Mouse (Mus musculus): ENCODE measurements around the gene Cog7. TPM values are rescaled to one million over a fixed set of nuclear protein-coding genes. Genes with fewer than 3 reads are reported as not detected.
A peak's percentile ranks its signal among the peaks of the same experiment; 100 is the strongest.

Cog7 gene
- 26.1 and 30.7 TPM in 2 replicates for polyA plus RNA-seq (2015; fragmentation: Nextera tagmentation; extraction: Ambion mirVana)

GRCm38 (mm10) chr7:121981307-121981871 lies at the start of gene Cog7:
Cog7 (minus strand) TSS chr7:121981711.
- no peaks in the 10 kb centered on the region for H3K9me3 ChIP-seq (ENCODE audit: control insufficient read depth, low read length)
- no peaks in the 10 kb centered on the region for H3K36me3 ChIP-seq (ENCODE audit: control insufficient read depth, insufficient read depth, low read length)
- no peaks in the 10 kb centered on the region for H3K27me3 ChIP-seq (ENCODE audit: control insufficient read depth, insufficient read depth, low read depth, low read length)
- peaks cover 6% of the 10 kb centered on the region; the same call in 1 of the 2 replicates for H3K4me1 ChIP-seq (replicated peaks; ENCODE audit: control insufficient read depth, insufficient read depth, low read length)
- peak; percentile 91 for ATAC-seq (ENCODE audit: low read depth)
- peak within 1 kb of the TSS; percentile 74 for H3K9ac ChIP-seq (ENCODE audit: low read length)
- no peak within 1 kb of the TSS for H3K27ac ChIP-seq (ENCODE audit: low read length)
- peak within 1 kb of the TSS; percentile 64 for H3K4me3 ChIP-seq (ENCODE audit: low read length)
- WGBS = under 1% methylated on average over 55 of the region's 55 CpGs
- H3K4me2 ChIP-seq (ENCODE audit: low read depth, low read length) = peak within 1 kb of the TSS; percentile 72

GRCm38 (mm10) chr7:122022131-122022530 lies 40.6 kb upstream of the Cog7 start:
- Histone ChIP-seq H3K9ac (ENCODE audit: low read length) (no peak overlapping the region), H3K4me1 (replicated peaks; ENCODE audit: control insufficient read depth, insufficient read depth, low read length) (peaks cover 16% of the 10 kb centered on the region), H3K4me2 (ENCODE audit: low read depth, low read length) (no peak overlapping the region), H3K27ac (ENCODE audit: low read length) (no peak overlapping the region), H3K9me3 (ENCODE audit: control insufficient read depth, low read length) (no peaks in the 10 kb centered on the region), H3K27me3 (ENCODE audit: control insufficient read depth, insufficient read depth, low read depth, low read length) (no peaks in the 10 kb centered on the region), H3K36me3 (ENCODE audit: control insufficient read depth, insufficient read depth, low read length) (no peaks in the 10 kb centered on the region), H3K4me3 (ENCODE audit: low read length) (no peak overlapping the region)
- no peak for ATAC-seq (ENCODE audit: low read depth)
- 88% methylated on average over 2 of the region's 2 CpGs for WGBS

- Histone ChIP-seq H3K9ac (ENCODE audit: low read length) (peak within 1 kb of the TSS; percentile 70), H3K27ac (ENCODE audit: low read length) (peak within 1 kb of the TSS; percentile 68), H3K36me3 (ENCODE audit: control insufficient read depth, insufficient read depth, low read length) (no peaks in the 10 kb centered on the region), H3K27me3 (ENCODE audit: control insufficient read depth, insufficient read depth, low read depth, low read length) (no peaks in the 10 kb centered on the region), H3K4me1 (replicated peaks; ENCODE audit: control insufficient read depth, insufficient read depth, low read length) (peaks cover 18% of the 10 kb centered on the region), H3K9me3 (ENCODE audit: control insufficient read depth, low read length) (no peaks in the 10 kb centered on the region), H3K4me2 (ENCODE audit: low read depth, low read length) (peak within 1 kb of the TSS; percentile 76), H3K4me3 (ENCODE audit: low read length) (peak within 1 kb of the TSS; percentile 63)
- ATAC-seq (ENCODE audit: low read depth) = peak; percentile 92
- under 1% methylated on average over 47 of the region's 50 CpGs for WGBS
Measured at GRCm38 (mm10) chr7:122020667-122021354, 39.3 kb upstream of the Cog7 start, which contains the start of gene Gga2. Gga2 (minus strand) TSS chr7:122021222.

- H3K36me3 ChIP-seq (ENCODE audit: control insufficient read depth, insufficient read depth, low read length) = no peaks in the 10 kb centered on the region
- 2% methylated on average over 6 of the region's 6 CpGs for WGBS
- no peaks in the 10 kb centered on the region for H3K27me3 ChIP-seq (ENCODE audit: control insufficient read depth, insufficient read depth, low read depth, low read length)
- peak overlapping the region; percentile 70 for H3K9ac ChIP-seq (ENCODE audit: low read length)
- H3K4me1 ChIP-seq (replicated peaks; ENCODE audit: control insufficient read depth, insufficient read depth, low read length) = peaks cover 20% of the 10 kb centered on the region
- H3K27ac ChIP-seq (ENCODE audit: low read length) = peak overlapping the region; percentile 68
- peak; percentile 18 for ATAC-seq (ENCODE audit: low read depth)
- peak overlapping the region; percentile 76 for H3K4me2 ChIP-seq (ENCODE audit: low read depth, low read length)
- no peaks in the 10 kb centered on the region for H3K9me3 ChIP-seq (ENCODE audit: control insufficient read depth, low read length)
- peak overlapping the region; percentile 63 for H3K4me3 ChIP-seq (ENCODE audit: low read length)
Measured at GRCm38 (mm10) chr7:122020273-122020666, 38.8 kb upstream of the Cog7 start.

- Histone ChIP-seq H3K4me3 (ENCODE audit: low read length) (no peak overlapping the region), H3K4me2 (ENCODE audit: low read depth, low read length) (peak overlapping the region; percentile 21), H3K4me1 (replicated peaks; ENCODE audit: control insufficient read depth, insufficient read depth, low read length) (peaks cover 21% of the 10 kb centered on the region), H3K27me3 (ENCODE audit: control insufficient read depth, insufficient read depth, low read depth, low read length) (no peaks in the 10 kb centered on the region), H3K27ac (ENCODE audit: low read length) (no peak overlapping the region), H3K9ac (ENCODE audit: low read length) (no peak overlapping the region), H3K36me3 (ENCODE audit: control insufficient read depth, insufficient read depth, low read length) (no peaks in the 10 kb centered on the region), H3K9me3 (ENCODE audit: control insufficient read depth, low read length) (no peaks in the 10 kb centered on the region)
- no peak for ATAC-seq (ENCODE audit: low read depth)
- 80% methylated on average over 7 of the region's 7 CpGs for WGBS
Measured at GRCm38 (mm10) chr7:122018978-122019377, 37.5 kb upstream of the Cog7 start.

- Histone ChIP-seq H3K4me1 (replicated peaks; ENCODE audit: control insufficient read depth, insufficient read depth, low read length) (peaks cover 21% of the 10 kb centered on the region), H3K36me3 (ENCODE audit: control insufficient read depth, insufficient read depth, low read length) (no peaks in the 10 kb centered on the region), H3K4me3 (ENCODE audit: low read length) (no peak overlapping the region), H3K27me3 (ENCODE audit: control insufficient read depth, insufficient read depth, low read depth, low read length) (no peaks in the 10 kb centered on the region), H3K9ac (ENCODE audit: low read length) (no peak overlapping the region), H3K9me3 (ENCODE audit: control insufficient read depth, low read length) (no peaks in the 10 kb centered on the region), H3K4me2 (ENCODE audit: low read depth, low read length) (no peak overlapping the region), H3K27ac (ENCODE audit: low read length) (peak overlapping the region; percentile 40)
- WGBS = 46% methylated on average over 3 of the region's 3 CpGs
- peak; percentile 31 for ATAC-seq (ENCODE audit: low read depth)
Measured at GRCm38 (mm10) chr7:122018247-122018646, 36.7 kb upstream of the Cog7 start.

GRCm38 (mm10) chr7:122015734-122016133 lies 34.2 kb upstream of the Cog7 start:
- peaks cover 2% of the 10 kb centered on the region; the same call in 1 of the 2 replicates for H3K36me3 ChIP-seq (ENCODE audit: control insufficient read depth, insufficient read depth, low read length)
- WGBS = 40% methylated on average over 10 of the region's 10 CpGs
- H3K4me2 ChIP-seq (ENCODE audit: low read depth, low read length) = no peak overlapping the region
- no peaks in the 10 kb centered on the region for H3K9me3 ChIP-seq (ENCODE audit: control insufficient read depth, low read length)
- no peak overlapping the region for H3K9ac ChIP-seq (ENCODE audit: low read length)
- no peaks in the 10 kb centered on the region for H3K27me3 ChIP-seq (ENCODE audit: control insufficient read depth, insufficient read depth, low read depth, low read length)
- peaks cover 21% of the 10 kb centered on the region for H3K4me1 ChIP-seq (replicated peaks; ENCODE audit: control insufficient read depth, insufficient read depth, low read length)
- no peak overlapping the region for H3K27ac ChIP-seq (ENCODE audit: low read length)
- H3K4me3 ChIP-seq (ENCODE audit: low read length) = no peak overlapping the region
- ATAC-seq (ENCODE audit: low read depth) = no peak

- no peak overlapping the region for H3K4me3 ChIP-seq (ENCODE audit: low read length)
- ATAC-seq (ENCODE audit: low read depth) = peak; percentile 36; the same call in 1 of the 2 replicates
Measured at GRCm38 (mm10) chr7:122015105-122015504, 33.6 kb upstream of the Cog7 start.

GRCm38 (mm10) chr7:122012949-122013348 lies 31.4 kb upstream of the Cog7 start:
- ATAC-seq (ENCODE audit: low read depth) = no peak
- H3K27me3 ChIP-seq (ENCODE audit: control insufficient read depth, insufficient read depth, low read depth, low read length) = no peaks in the 10 kb centered on the region
- H3K27ac ChIP-seq (ENCODE audit: low read length) = no peak overlapping the region
- H3K4me2 ChIP-seq (ENCODE audit: low read depth, low read length) = no peak overlapping the region
- H3K9me3 ChIP-seq (ENCODE audit: control insufficient read depth, low read length) = no peaks in the 10 kb centered on the region
- no peak overlapping the region for H3K9ac ChIP-seq (ENCODE audit: low read length)
- H3K36me3 ChIP-seq (ENCODE audit: control insufficient read depth, insufficient read depth, low read length) = peaks cover 7% of the 10 kb centered on the region; the same call in 1 of the 2 replicates
- WGBS = 69% methylated on average over 10 of the region's 10 CpGs
- no peak overlapping the region for H3K4me3 ChIP-seq (ENCODE audit: low read length)
- H3K4me1 ChIP-seq (replicated peaks; ENCODE audit: control insufficient read depth, insufficient read depth, low read length) = peaks cover 4% of the 10 kb centered on the region; the same call in 1 of the 2 replicates

More at GRCm38 (mm10) chr7:122015105-122015504, 33.6 kb upstream of the Cog7 start:
- peaks cover 5% of the 10 kb centered on the region; the same call in 1 of the 2 replicates for H3K36me3 ChIP-seq (ENCODE audit: control insufficient read depth, insufficient read depth, low read length)
- no peaks in the 10 kb centered on the region for H3K27me3 ChIP-seq (ENCODE audit: control insufficient read depth, insufficient read depth, low read depth, low read length)
- no peak overlapping the region for H3K27ac ChIP-seq (ENCODE audit: low read length)
- WGBS = 39% methylated on average over 8 of the region's 8 CpGs
- H3K9me3 ChIP-seq (ENCODE audit: control insufficient read depth, low read length) = no peaks in the 10 kb centered on the region
- H3K4me2 ChIP-seq (ENCODE audit: low read depth, low read length) = no peak overlapping the region
- H3K9ac ChIP-seq (ENCODE audit: low read length) = no peak overlapping the region
- peaks cover 21% of the 10 kb centered on the region for H3K4me1 ChIP-seq (replicated peaks; ENCODE audit: control insufficient read depth, insufficient read depth, low read length)

Measured in lung, embryonic 16.5 days (tissue).